Mouse (Mus musculus): Measurements from ENCODE around the gene Gtf2ird1. TPM values are rescaled to one million over a fixed set of nuclear protein-coding genes. Genes with fewer than 3 reads are reported as not detected.
A peak's percentile ranks its signal among the peaks of the same experiment; 100 is the strongest.
"Not testable (repeated sequence)": the region's sequence is repeated elsewhere in the genome, so short reads cannot be mapped to it uniquely, and the experiment has no call there.

The Gtf2ird1 gene
- polyA plus RNA-seq, 1 experiment from 2014 or later: 73.7 TPM

GRCm38 (mm10) chr5:134457371-134457770 lies 855 bp upstream of the Gtf2ird1 start:
- Histone ChIP-seq H3K9ac (no peak overlapping the region), H3K4me3 (peak overlapping the region; percentile 79), H3K9me3 (no peaks in the 10 kb centered on the region), H3K4me1 (replicated peaks) (peaks cover 32% of the 10 kb centered on the region), H3K4me2 (no peak overlapping the region), H3K36me3 (no peaks in the 10 kb centered on the region), H3K27me3 (no peaks in the 10 kb centered on the region), H3K27ac (replicated peaks) (no peak overlapping the region)
- no peak for ATAC-seq (ENCODE audit: low FRiP score, low read depth)
- 89% methylated on average over 2 of the region's 2 CpGs for WGBS

GRCm38 (mm10) chr5:134455914-134456423 lies 547 bp downstream of the Gtf2ird1 start:
- peak overlapping the region; percentile 93 for H3K27ac ChIP-seq (replicated peaks)
- H3K4me3 ChIP-seq: peak overlapping the region; percentile 79
- no peaks in the 10 kb centered on the region for H3K27me3 ChIP-seq
- peak; percentile 73 for ATAC-seq (ENCODE audit: low FRiP score, low read depth)
- under 1% methylated on average over 17 of the region's 17 CpGs for WGBS
- H3K4me1 ChIP-seq (replicated peaks): peaks cover 32% of the 10 kb centered on the region
- peaks cover 7% of the 10 kb centered on the region; the same call in 1 of the 2 replicates for H3K36me3 ChIP-seq
- peak overlapping the region; percentile 86 for H3K9ac ChIP-seq
- no peaks in the 10 kb centered on the region for H3K9me3 ChIP-seq
- peak overlapping the region; percentile 93 for H3K4me2 ChIP-seq

GRCm38 (mm10) chr5:134455186-134455895 lies 1.2 kb downstream of the Gtf2ird1 start:
- no peaks in the 10 kb centered on the region for H3K9me3 ChIP-seq
- H3K36me3 ChIP-seq: peaks cover 7% of the 10 kb centered on the region; the same call in 1 of the 2 replicates
- H3K27me3 ChIP-seq: no peaks in the 10 kb centered on the region
- H3K9ac ChIP-seq: peak overlapping the region; percentile 86
- peak overlapping the region; percentile 93 for H3K4me2 ChIP-seq
- ATAC-seq (ENCODE audit: low FRiP score, low read depth): peak; percentile 42
- H3K4me1 ChIP-seq (replicated peaks): peaks cover 32% of the 10 kb centered on the region
- peak overlapping the region; percentile 79 for H3K4me3 ChIP-seq
- WGBS: under 1% methylated on average over 21 of the region's 21 CpGs
- H3K27ac ChIP-seq (replicated peaks): peak overlapping the region; percentile 93

GRCm38 (mm10) chr5:134454421-134454820 lies 2.1 kb downstream of the Gtf2ird1 start:
- 17% methylated on average over 9 of the region's 9 CpGs for whole genome bisulfite sequencing
- peak overlapping the region; percentile 79 for H3K4me3 ChIP-seq
- H3K36me3 ChIP-seq: peaks cover 7% of the 10 kb centered on the region; the same call in 1 of the 2 replicates
- H3K4me1 ChIP-seq (replicated peaks): peaks cover 32% of the 10 kb centered on the region
- no peaks in the 10 kb centered on the region for H3K27me3 ChIP-seq
- peak overlapping the region; percentile 93 for H3K4me2 ChIP-seq
- ATAC-seq (ENCODE audit: low FRiP score, low read depth): no peak
- no peaks in the 10 kb centered on the region for H3K9me3 ChIP-seq
- peak overlapping the region; percentile 93 for H3K27ac ChIP-seq (replicated peaks)
- peak overlapping the region; percentile 86 for H3K9ac ChIP-seq

GRCm38 (mm10) chr5:134453577-134453976 lies 2.9 kb downstream of the Gtf2ird1 start:
- no peak overlapping the region for H3K9ac ChIP-seq
- H3K27me3 ChIP-seq: no peaks in the 10 kb centered on the region
- H3K36me3 ChIP-seq: peaks cover 7% of the 10 kb centered on the region; the same call in 1 of the 2 replicates
- H3K4me3 ChIP-seq: no peak overlapping the region
- peaks cover 32% of the 10 kb centered on the region for H3K4me1 ChIP-seq (replicated peaks)
- H3K27ac ChIP-seq (replicated peaks): no peak overlapping the region
- no peak for ATAC-seq (ENCODE audit: low FRiP score, low read depth)
- H3K4me2 ChIP-seq: peak overlapping the region; percentile 93; the same call in 1 of the 2 replicates
- WGBS: 16% methylated on average over 1 of the region's 1 CpGs
- no peaks in the 10 kb centered on the region for H3K9me3 ChIP-seq

GRCm38 (mm10) chr5:134446755-134447154 lies 9.8 kb downstream of the Gtf2ird1 start:
- not testable (repeated sequence) for ATAC-seq (ENCODE audit: low FRiP score, low read depth); H3K27ac ChIP-seq (replicated peaks)

GRCm38 (mm10) chr5:134445895-134446294 lies 10.6 kb downstream of the Gtf2ird1 start:
- H3K9ac ChIP-seq: no peak overlapping the region
- 54% methylated on average over 10 of the region's 10 CpGs for WGBS
- no peak for ATAC-seq (ENCODE audit: low FRiP score, low read depth)
- no peaks in the 10 kb centered on the region for H3K36me3 ChIP-seq
- H3K4me3 ChIP-seq: no peak overlapping the region
- no peaks in the 10 kb centered on the region for H3K27me3 ChIP-seq
- no peak overlapping the region for H3K4me2 ChIP-seq
- H3K27ac ChIP-seq (replicated peaks): no peak overlapping the region
- H3K9me3 ChIP-seq: no peaks in the 10 kb centered on the region
- 0 out of 2 replicates have a peak, but pooled peaks cover 11% of the 10 kb centered on the region for H3K4me1 ChIP-seq (replicated peaks)

More at GRCm38 (mm10) chr5:134446755-134447154, 9.8 kb downstream of the Gtf2ird1 start:
- not testable (repeated sequence) for H3K27me3 ChIP-seq, H3K9me3 ChIP-seq, H3K36me3 ChIP-seq, H3K4me3 ChIP-seq, H3K4me2 ChIP-seq, H3K9ac ChIP-seq
- WGBS: 98% methylated on average over 4 of the region's 4 CpGs
- H3K4me1 ChIP-seq (replicated peaks): 0 out of 2 replicates have a peak, but pooled peaks cover 11% of the 10 kb centered on the region

GRCm38 (mm10) chr5:134445208-134445831 lies 11.2 kb downstream of the Gtf2ird1 start:
- no peaks in the 10 kb centered on the region for H3K36me3 ChIP-seq
- no peak overlapping the region for H3K27ac ChIP-seq (replicated peaks)
- ATAC-seq (ENCODE audit: low FRiP score, low read depth): no peak
- 68% methylated on average over 10 of the region's 10 CpGs for WGBS
- H3K9ac ChIP-seq: no peak overlapping the region
- H3K4me1 ChIP-seq (replicated peaks): peaks cover 16% of the 10 kb centered on the region; the same call in 1 of the 2 replicates
- no peak overlapping the region for H3K4me3 ChIP-seq
- no peaks in the 10 kb centered on the region for H3K9me3 ChIP-seq
- H3K4me2 ChIP-seq: no peak overlapping the region
- H3K27me3 ChIP-seq: no peaks in the 10 kb centered on the region

- 96% methylated on average over 7 of the region's 7 CpGs for WGBS
- no peaks in the 10 kb centered on the region for H3K27me3 ChIP-seq
- ATAC-seq (ENCODE audit: low FRiP score, low read depth): no peak
- no peak overlapping the region for H3K4me2 ChIP-seq
- H3K4me3 ChIP-seq: no peak overlapping the region
- H3K9me3 ChIP-seq: no peaks in the 10 kb centered on the region
- H3K4me1 ChIP-seq (replicated peaks): peaks cover 19% of the 10 kb centered on the region; the same call in 1 of the 2 replicates
- H3K9ac ChIP-seq: no peak overlapping the region
- no peak overlapping the region for H3K27ac ChIP-seq (replicated peaks)
- no peaks in the 10 kb centered on the region for H3K36me3 ChIP-seq
These were observed 12.0 kb downstream of the Gtf2ird1 start for GRCm38 (mm10) chr5:134444473-134444872.

- Histone ChIP-seq H3K4me2 (no peak overlapping the region), H3K27me3 (no peaks in the 10 kb centered on the region), H3K4me3 (no peak overlapping the region), H3K9me3 (no peaks in the 10 kb centered on the region), H3K4me1 (replicated peaks) (peaks cover 33% of the 10 kb centered on the region), H3K36me3 (no peaks in the 10 kb centered on the region), H3K27ac (replicated peaks) (no peak overlapping the region), H3K9ac (no peak overlapping the region)
- 89% methylated on average over 3 of the region's 3 CpGs for WGBS
- no peak for ATAC-seq (ENCODE audit: low FRiP score, low read depth)
These were observed 14.4 kb downstream of the Gtf2ird1 start for GRCm38 (mm10) chr5:134442066-134442465.

- no peaks in the 10 kb centered on the region for H3K9me3 ChIP-seq
- no peaks in the 10 kb centered on the region for H3K27me3 ChIP-seq
- no peaks in the 10 kb centered on the region for H3K36me3 ChIP-seq
- H3K27ac ChIP-seq (replicated peaks): no peak overlapping the region
- peaks cover 41% of the 10 kb centered on the region for H3K4me1 ChIP-seq (replicated peaks)
- no peak overlapping the region for H3K4me2 ChIP-seq
- H3K9ac ChIP-seq: no peak overlapping the region
- no peak overlapping the region for H3K4me3 ChIP-seq
- 72% methylated on average over 3 of the region's 3 CpGs for WGBS
- ATAC-seq (ENCODE audit: low FRiP score, low read depth): no peak
These were observed 15.4 kb downstream of the Gtf2ird1 start for GRCm38 (mm10) chr5:134441105-134441504.

GRCm38 (mm10) chr5:134440098-134440497 lies 16.4 kb downstream of the Gtf2ird1 start:
- H3K36me3 ChIP-seq: no peaks in the 10 kb centered on the region
- H3K4me3 ChIP-seq: no peak overlapping the region
- peaks cover 40% of the 10 kb centered on the region for H3K4me1 ChIP-seq (replicated peaks)
- no peak overlapping the region for H3K4me2 ChIP-seq
- 76% methylated on average over 12 of the region's 12 CpGs for WGBS
- no peaks in the 10 kb centered on the region for H3K27me3 ChIP-seq
- no peaks in the 10 kb centered on the region for H3K9me3 ChIP-seq
- no peak for ATAC-seq (ENCODE audit: low FRiP score, low read depth)
- H3K9ac ChIP-seq: no peak overlapping the region
- peak overlapping the region; percentile 32; the same call in 1 of the 2 replicates for H3K27ac ChIP-seq (replicated peaks)
